Mouse (Mus musculus) heart, postnatal 36 days (tissue): ENCODE results near the gene 2010005H15Rik. TPM values are rescaled to one million over a fixed set of nuclear protein-coding genes. Genes with fewer than 3 reads are reported as not detected.
"Not testable (repeated sequence)": the region's sequence is repeated elsewhere in the genome, so short reads cannot be mapped to it uniquely, and the experiment has no call there.

Experiments
- DNase-seq, 2 experiments: peaks; one replicate each; pipeline ENCODE4 v3.0.0; 2021 to 2022
- intact Hi-C: fragments of 180-260 bp; cut with DNase I; formaldehyde crosslinking; loops from one replicate; pipeline ENCODE4 v1.15.1; 2025
- total RNA-seq, 2 experiments: library from RNA; stranded (reverse); gene quantifications; 2 replicates each; pipeline ENCODE4 v1.2.3; 2021

Gene 2010005H15Rik
- total RNA-seq, result not detected

DNA sequence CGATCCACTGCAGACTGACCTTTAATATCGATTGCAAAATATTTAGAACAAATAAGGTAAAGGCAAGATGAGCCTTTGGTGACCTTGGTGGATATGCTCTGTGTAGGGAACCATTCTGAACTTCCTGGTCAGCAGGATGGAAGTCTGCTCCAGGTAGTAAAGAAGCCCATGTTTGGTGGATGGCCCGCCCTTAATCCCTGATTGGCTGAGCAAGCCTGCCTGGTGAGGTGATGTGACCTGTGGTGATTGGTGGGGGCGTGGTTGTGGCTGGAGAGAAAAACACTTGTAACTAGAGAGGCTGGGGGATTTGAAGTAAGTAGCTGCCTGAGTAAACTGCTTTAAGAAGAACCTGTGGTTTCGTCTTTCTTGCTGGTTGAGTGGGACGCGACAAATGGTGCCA is at the start of gene 2010005H15Rik:
Gene 2010005H15Rik, plus strand, starts transcription at position 301 of the 400 bp plus-strand sequence.
- intact Hi-C loops, result not testable (repeated sequence)

DNA sequence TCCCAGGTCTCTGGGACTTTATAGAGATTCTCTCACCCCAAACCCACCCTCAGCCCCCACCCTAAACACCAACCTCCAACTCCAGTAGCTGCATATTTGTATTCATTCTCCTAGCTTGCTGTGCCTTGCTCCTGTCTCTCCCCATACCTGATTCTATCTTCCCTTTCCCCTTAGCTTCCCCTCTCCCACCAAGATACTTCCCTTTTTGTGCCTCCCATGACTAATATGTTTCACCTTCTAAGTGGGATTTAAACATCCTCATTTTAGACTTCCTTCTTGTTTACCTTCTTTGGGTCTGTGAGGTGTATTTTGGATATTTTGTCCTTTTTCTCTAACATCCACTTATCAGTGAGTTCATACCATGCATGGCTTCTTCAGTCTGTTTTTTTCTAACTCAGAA is 45.2 kb upstream of the 2010005H15Rik start:
- no peak for DNase-seq
- intact Hi-C loops, result no loop called here

More for the DNA sequence above, at the start of gene 2010005H15Rik:
- DNase-seq, result not testable (repeated sequence)

DNA sequence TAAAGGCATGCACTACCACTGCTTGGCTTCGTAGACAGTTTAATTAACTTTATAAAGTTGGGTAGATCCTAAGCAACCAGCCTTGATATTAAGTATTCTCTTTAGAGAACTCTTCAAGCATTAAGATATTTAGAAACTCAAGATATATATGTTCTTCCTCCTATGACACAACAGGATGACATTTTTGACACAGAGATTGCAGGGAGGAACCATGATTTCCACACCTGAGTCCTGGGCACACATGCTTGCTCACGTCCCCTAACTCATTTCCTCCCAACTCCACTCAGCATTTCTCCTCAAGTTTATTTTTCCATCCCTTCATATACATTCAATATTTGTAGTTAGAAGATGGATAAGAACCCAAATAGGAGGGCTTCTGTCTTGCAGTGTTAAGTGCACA is 41.4 kb upstream of the 2010005H15Rik start:
- no peak for DNase-seq
- intact Hi-C loops, result no loop called here

DNA sequence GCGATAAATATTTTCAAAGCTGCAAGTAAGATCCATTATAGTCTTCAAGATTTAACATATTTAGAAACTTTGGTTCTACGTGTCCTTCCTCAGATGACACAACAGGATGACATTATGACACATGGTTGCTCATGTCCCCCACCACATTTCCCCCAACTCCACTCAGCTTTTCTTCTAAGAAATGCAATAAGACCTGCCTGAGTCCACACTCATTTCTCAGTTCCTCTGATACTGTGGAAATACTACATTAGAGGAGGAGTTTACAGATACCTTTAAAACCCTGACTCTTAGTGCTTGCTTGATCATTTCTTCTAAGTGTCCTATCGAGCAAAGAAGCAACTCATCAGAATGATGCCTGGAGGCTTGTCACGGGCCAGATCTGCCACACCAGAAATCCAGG is 37.4 kb upstream of the 2010005H15Rik start, which contains the start of gene Gm5483:
Gene Gm5483, plus strand, starts transcription at position 301 of the 400 bp plus-strand sequence.
- intact Hi-C loops, DNase-seq: not testable (repeated sequence)

DNA sequence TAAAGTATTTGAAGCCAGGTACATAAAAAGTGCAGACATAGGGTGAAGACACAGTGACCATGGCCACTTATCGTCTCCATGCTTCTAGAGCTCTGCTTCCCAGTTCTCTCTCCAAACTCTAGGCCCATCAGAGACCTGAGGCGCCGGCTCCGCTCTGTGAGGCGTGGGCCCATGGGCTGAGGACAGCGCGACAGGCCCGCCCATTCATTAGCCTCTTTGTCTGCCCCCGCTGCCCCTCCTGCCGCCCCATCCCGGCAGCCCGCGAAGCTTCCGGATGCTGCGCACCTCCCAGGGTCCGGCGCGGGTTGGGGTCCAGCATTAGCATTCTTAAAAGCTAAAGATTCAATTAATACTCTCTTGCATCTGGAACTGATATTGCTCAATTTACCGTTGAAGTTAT is 22.0 kb upstream of the 2010005H15Rik start:
- intact Hi-C loops, result no loop called here
- DNase-seq, result no peak

GRCm38 (mm10) chr16:36203846-36204245 is 17.4 kb upstream of the 2010005H15Rik start:
- no peak for DNase-seq
- intact Hi-C loops, result no loop called here

DNA sequence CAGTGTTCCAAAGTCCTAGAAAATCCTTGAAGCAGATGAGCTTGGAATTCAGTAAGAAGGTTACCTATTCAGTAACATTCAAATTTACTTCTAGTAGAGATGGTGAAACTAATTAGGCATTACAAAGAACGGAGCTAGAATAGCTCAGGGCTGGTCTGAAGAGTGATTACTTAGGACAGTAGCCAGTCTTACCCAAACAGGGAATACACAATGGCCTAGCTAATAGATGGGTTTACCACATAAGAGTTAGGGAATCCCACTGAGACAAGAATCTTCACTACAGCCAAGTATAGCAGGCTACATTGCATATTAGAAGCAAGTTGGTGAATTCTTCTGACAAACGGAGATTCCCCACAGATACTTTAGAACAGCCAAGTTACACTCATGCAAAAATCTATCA is 15.6 kb upstream of the 2010005H15Rik start:
- DNase-seq, intact Hi-C loops: not testable (repeated sequence)

DNA sequence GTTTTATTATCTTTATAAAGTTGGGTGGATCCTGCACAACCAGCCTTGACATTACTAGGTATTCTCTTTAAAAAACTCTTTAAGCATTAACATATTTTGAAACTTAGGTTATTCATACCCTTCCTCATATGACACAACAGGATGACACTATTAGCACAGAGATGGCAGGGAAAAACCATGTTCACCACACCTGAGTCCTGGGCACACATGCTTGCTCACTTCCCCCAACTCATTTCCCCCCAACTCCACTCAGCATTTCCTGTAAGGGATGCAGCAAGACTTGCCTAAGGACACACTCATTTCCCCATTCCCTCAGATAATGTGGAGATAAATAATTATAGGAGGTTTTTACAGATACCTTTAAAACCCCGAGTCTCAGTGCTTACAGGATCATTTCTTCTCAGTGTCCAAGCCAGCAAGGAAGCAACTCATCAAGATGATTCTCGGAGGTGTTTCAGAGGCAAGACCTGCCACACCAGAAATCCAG is 11.3 kb upstream of the 2010005H15Rik start, which contains the start of gene Gm5416:
Gene Gm5416, plus strand, starts transcription at position 437 of the 487 bp plus-strand sequence.
- intact Hi-C loops, result no loop called here
- DNase-seq, result no peak

GRCm38 (mm10) chr16:36260585-36260984 is 39.3 kb downstream of the 2010005H15Rik start:
- intact Hi-C loops, DNase-seq: not testable (repeated sequence)

- intact Hi-C loops, DNase-seq: not testable (repeated sequence)
These were observed 55.5 kb downstream of the 2010005H15Rik start, which contains the start of gene Stfa1 for GRCm38 (mm10) chr16:36276796-36277195. Gene Stfa1, plus strand, starts transcription at chr16:36276951.

DNA sequence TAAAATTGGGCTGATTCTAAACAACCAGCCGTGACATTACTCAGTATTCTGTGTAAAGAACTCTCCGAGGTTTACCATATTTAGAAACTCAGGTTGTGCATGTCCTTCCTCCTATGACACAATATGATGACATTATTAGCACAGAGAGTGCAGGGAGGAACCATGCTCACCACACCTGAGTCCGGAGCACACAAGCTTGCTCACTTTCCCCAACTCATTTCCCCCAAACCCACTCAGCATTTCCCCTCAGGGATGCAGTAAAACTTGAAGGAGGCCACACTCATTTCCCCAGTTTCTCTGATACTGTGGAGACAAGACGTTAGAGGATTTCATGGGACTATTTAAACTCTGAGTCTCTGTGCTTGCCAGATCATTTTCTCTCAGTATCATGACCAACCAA is 67.9 kb downstream of the 2010005H15Rik start:
- no peak for DNase-seq

More for the DNA sequence above, 67.9 kb downstream of the 2010005H15Rik start:
- intact Hi-C loops, result no loop called here

Other genes starting within 250 kb of the 2010005H15Rik start
- 100 to 1,000 TPM; 121 to 128 TPM for gene Kpna1, start 242.7 kb upstream of the 2010005H15Rik start, total RNA-seq
- gene Wdr5b, start 180.3 kb upstream of the 2010005H15Rik start, total RNA-seq, result 1 to 10 TPM; 2.7 to 3.2 TPM
- 100 to 1,000 TPM; 230 to 246 TPM for gene Fam162a, start 149.9 kb upstream of the 2010005H15Rik start, total RNA-seq
- gene Ccdc58, start 149.8 kb upstream of the 2010005H15Rik start, total RNA-seq, result 10 to 100 TPM; 29.0 to 29.1 TPM
- gene Csta1, start 90.2 kb upstream of the 2010005H15Rik start, total RNA-seq, result not detected
- not detected for gene Stfa2l1, start 64.7 kb upstream of the 2010005H15Rik start, total RNA-seq
- not detected for gene Gm5483, start 37.3 kb upstream of the 2010005H15Rik start, total RNA-seq
- gene Gm5416, start 11.1 kb upstream of the 2010005H15Rik start, total RNA-seq, result not detected
- gene Stfa1, start 55.5 kb downstream of the 2010005H15Rik start, total RNA-seq, result not detected
- gene BC117090, start 112.9 kb downstream of the 2010005H15Rik start, total RNA-seq, result not detected
- gene BC100530, start 146.3 kb downstream of the 2010005H15Rik start, total RNA-seq, result not detected
- not detected for gene Stfa2, start 187.0 kb downstream of the 2010005H15Rik start, total RNA-seq
- not detected for gene Stfa3, start 233.9 kb downstream of the 2010005H15Rik start, total RNA-seq